Mouse (Mus musculus) left cerebral cortex, postnatal 10 days (tissue): ENCODE data around the gene Unc93a. TPM values are rescaled to one million over a fixed set of nuclear protein-coding genes. Genes with fewer than 3 reads are reported as not detected.
"Not testable (repeated sequence)": the region's sequence is repeated elsewhere in the genome, so short reads cannot be mapped to it uniquely, and the experiment has no call there.

ENCODE experiments used
- DNase-seq, 2 experiments: peaks; one replicate each; pipeline ENCODE4 v3.0.0; 2021 to 2022; ENCODE audit warnings: low spot score in 2 of 2, mixed read lengths in 1 of 2; ENCODE audit errors: extremely low spot score in 1 of 2
- intact Hi-C: fragments of 180-260 bp; cut with DNase I; formaldehyde crosslinking; loops from one replicate; pipeline ENCODE4 v1.15.1; 2025
- total RNA-seq, 2 experiments: library from RNA; stranded (reverse); gene quantifications; 2 replicates each; pipeline ENCODE4 v1.2.3; 2021

The Unc93a gene
- total RNA-seq, 2 experiments from 2014 or later, result 0.32 TPM; not detected in 1

GRCm38 (mm10) chr17:13092960-13093359 is 38.6 kb downstream of the Unc93a start:
- DNase-seq, intact Hi-C loops: not testable (repeated sequence)

GRCm38 (mm10) chr17:13092100-13092764 is 39.4 kb downstream of the Unc93a start:
- DNase-seq, intact Hi-C loops: not testable (repeated sequence)

GRCm38 (mm10) chr17:13091510-13091909 is 40.1 kb downstream of the Unc93a start:
- DNase-seq, intact Hi-C loops: not testable (repeated sequence)

- intact Hi-C loops, DNase-seq: not testable (repeated sequence)
Measured at GRCm38 (mm10) chr17:13069227-13069626, 62.4 kb downstream of the Unc93a start.

- DNase-seq, intact Hi-C loops: not testable (repeated sequence)
Measured at GRCm38 (mm10) chr17:13067864-13068385, 63.7 kb downstream of the Unc93a start.

- DNase-seq, intact Hi-C loops: not testable (repeated sequence)
Measured at GRCm38 (mm10) chr17:13062882-13063281, 68.7 kb downstream of the Unc93a start.

GRCm38 (mm10) chr17:13060804-13061203 is 70.8 kb downstream of the Unc93a start, which contains the start of gene Tcp10b:
Tcp10b (plus strand) TSS chr17:13061104.
- DNase-seq, intact Hi-C loops: not testable (repeated sequence)

Other genes starting within 250 kb of the Unc93a start
- gene Pnldc1, start 221.6 kb downstream of the Unc93a start, total RNA-seq, result 1 to 10 TPM; 2.0 to 2.3 TPM
- gene Tcp1, start 216.1 kb downstream of the Unc93a start, total RNA-seq, result 100 to 1,000 TPM; 230 to 239 TPM
- gene Mrpl18, start 215.5 kb downstream of the Unc93a start, total RNA-seq, result 10 to 100 TPM; 48.1 to 54.4 TPM
- 1 to 10 TPM; 2.0 to 3.5 TPM for gene Acat3, start 191.2 kb downstream of the Unc93a start, total RNA-seq
- gene Acat2, start 171.1 kb downstream of the Unc93a start, total RNA-seq, result 100 to 1,000 TPM; 112 to 115 TPM
- gene Wtap, start 137.6 kb downstream of the Unc93a start, total RNA-seq, result 10 to 100 TPM; 63.3 to 65.8 TPM
- gene Sod2, start 125.0 kb downstream of the Unc93a start, total RNA-seq, result 100 to 1,000 TPM; 227 to 240 TPM
- under 1 TPM in 1 of 2 experiments, not detected in 1; 0.34 TPM for gene Gpr31b, start 79.5 kb downstream of the Unc93a start, total RNA-seq
- gene Tcp10b, start 70.7 kb downstream of the Unc93a start, total RNA-seq, result under 1 TPM; 0.28 to 0.71 TPM
- not detected for gene Smok2a, start 89.4 kb upstream of the Unc93a start, total RNA-seq
- not detected for gene Smok2b, start 98.4 kb upstream of the Unc93a start, total RNA-seq
- gene Tcp10c, start 222.8 kb upstream of the Unc93a start, total RNA-seq, result not detected